Mouse (Mus musculus) megakaryocyte, embryonic 14.5 days (primary cell): ENCODE measurements at regions not wholly inside any gene's neighbourhood (a gene's known extent, or its start where the extent isn't known, plus 50 kb on each side); places are given as distances from the start of the nearest gene placed in this dataset.

ENCODE experiments used
- FLI1 ChIP-seq: IDR thresholded peaks from 2 replicates; pipeline ENCODE4 v1.6.1; 2012; ENCODE audit warnings: low read length, inconsistent platforms, mixed read lengths
- GATA1 ChIP-seq: IDR thresholded peaks from 3 replicates; pipeline ENCODE4 v1.6.1; 2012; ENCODE audit warnings: mixed read lengths, low read length, inconsistent platforms, borderline replicate concordance

GRCm38 (mm10) chr3:41426946-41427345 lies 128.6 kb upstream of the Jade1 start:
- no peak for TF ChIP-seq GATA1
- TF ChIP-seq FLI1 = no peak
